Mouse (Mus musculus): ENCODE measurements around the gene Klk1b21. TPM values are rescaled to one million over a fixed set of nuclear protein-coding genes. Genes with fewer than 3 reads are reported as not detected.
"Not testable (repeated sequence)": the region's sequence is repeated elsewhere in the genome, so short reads cannot be mapped to it uniquely, and the experiment has no call there.

Klk1b21 gene
- polyA plus RNA-seq (2014; fragmentation: Nextera tagmentation; extraction: Ambion mirVana): not detected in 2 replicates

DNA sequence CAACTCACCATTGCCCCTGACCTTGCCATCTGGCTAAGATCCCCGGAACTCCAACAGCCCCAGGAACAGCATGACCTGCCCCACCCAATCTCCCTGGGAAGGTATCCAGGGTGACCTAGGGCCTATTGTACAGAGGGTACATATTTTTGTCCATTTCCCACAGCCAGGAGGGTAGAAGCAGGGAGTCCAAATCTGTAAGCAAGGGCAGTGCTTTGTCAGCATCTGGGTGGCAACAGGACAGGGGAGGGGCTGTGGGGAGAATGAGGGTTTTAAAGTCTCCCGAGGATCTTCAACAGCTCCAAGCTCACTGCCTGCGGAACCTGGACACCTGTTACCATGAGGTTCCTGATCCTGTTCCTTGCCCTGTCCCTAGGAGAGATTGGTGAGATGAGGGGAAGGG is at the start of gene Klk1b21:
Gene Klk1b21, plus strand, starts transcription at position 301 of the 400 bp plus-strand sequence.
- H3K27me3 ChIP-seq (ENCODE audit: control insufficient read depth, insufficient read depth, low read length); DNase-seq (ENCODE audit: low spot score); H3K9ac ChIP-seq (ENCODE audit: low read depth, low read length); H3K27ac ChIP-seq (ENCODE audit: low read depth, low read length); H3K4me3 ChIP-seq (ENCODE audit: low read depth, low read length); H3K9me3 ChIP-seq (ENCODE audit: control insufficient read depth, low read length); H3K36me3 ChIP-seq (ENCODE audit: control insufficient read depth, insufficient read depth, low read length); H3K4me2 ChIP-seq (replicated peaks; ENCODE audit: low read depth, low read length); H3K4me1 ChIP-seq (replicated peaks; ENCODE audit: control insufficient read depth, insufficient read depth, low read length); ATAC-seq (ENCODE audit: low FRiP score): not testable (repeated sequence)
- 87% methylated on average over 3 of the region's 3 CpGs for WGBS

DNA sequence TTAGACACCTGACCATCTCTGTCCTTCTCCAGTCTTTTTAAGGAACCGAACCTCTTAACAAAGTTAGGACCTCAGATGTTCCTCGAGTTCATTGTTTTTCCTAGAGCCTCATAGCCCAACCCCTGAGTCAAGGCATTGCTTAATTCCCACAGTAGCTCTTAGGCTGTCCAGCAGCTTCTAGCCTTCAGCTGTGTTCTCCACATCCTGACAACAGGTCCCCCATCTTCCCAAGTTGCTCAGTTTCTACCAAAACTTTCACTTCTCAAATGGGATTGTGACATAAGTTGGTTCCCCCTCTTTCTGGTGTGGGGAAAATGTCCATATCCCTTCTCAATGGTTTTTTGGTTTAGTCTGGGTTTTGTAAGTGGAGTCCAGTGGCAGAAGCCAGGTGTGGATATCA is 30.0 kb upstream of the Klk1b21 start:
- no peak for ATAC-seq (ENCODE audit: low FRiP score)
- H3K27me3 ChIP-seq (ENCODE audit: control insufficient read depth, insufficient read depth, low read length): no peaks in the 10 kb centered on the region
- no peaks in the 10 kb centered on the region for H3K4me1 ChIP-seq (replicated peaks; ENCODE audit: control insufficient read depth, insufficient read depth, low read length)
- no peak overlapping the region for H3K4me2 ChIP-seq (replicated peaks; ENCODE audit: low read depth, low read length)
- no peaks in the 10 kb centered on the region for H3K9me3 ChIP-seq (ENCODE audit: control insufficient read depth, low read length)
- H3K36me3 ChIP-seq (ENCODE audit: control insufficient read depth, insufficient read depth, low read length): no peaks in the 10 kb centered on the region
- no peak overlapping the region for H3K4me3 ChIP-seq (ENCODE audit: low read depth, low read length)
- no peak for DNase-seq (ENCODE audit: low spot score)
- WGBS: 82% methylated on average over 2 of the region's 2 CpGs
- no peak overlapping the region for H3K9ac ChIP-seq (ENCODE audit: low read depth, low read length)
- no peak overlapping the region for H3K27ac ChIP-seq (ENCODE audit: low read depth, low read length)

DNA sequence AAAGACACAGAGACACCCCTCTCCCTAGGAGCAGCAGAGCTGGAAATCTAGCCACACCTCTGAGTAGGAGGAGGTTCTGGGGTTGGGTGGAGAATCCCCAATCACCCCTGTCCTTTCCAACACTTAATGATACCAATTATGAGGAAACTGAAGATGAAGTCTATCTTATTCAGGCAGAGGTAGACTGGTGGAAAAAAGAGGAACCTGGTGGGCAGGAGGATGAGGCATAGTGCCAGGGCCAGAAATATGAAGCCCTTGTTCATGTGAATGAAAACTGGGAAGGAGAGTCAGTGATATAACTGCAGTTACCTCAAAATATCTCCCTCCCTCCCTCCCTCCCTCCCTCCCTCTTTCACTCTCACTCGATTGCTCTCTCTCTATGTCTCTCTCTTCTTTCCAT is 24.4 kb upstream of the Klk1b21 start:
- ATAC-seq (ENCODE audit: low FRiP score): no peak
- no peak overlapping the region for H3K4me3 ChIP-seq (ENCODE audit: low read depth, low read length)
- WGBS: no CpG with 5 or more reads among the region's 1 CpGs
- no peaks in the 10 kb centered on the region for H3K4me1 ChIP-seq (replicated peaks; ENCODE audit: control insufficient read depth, insufficient read depth, low read length)
- no peak overlapping the region for H3K27ac ChIP-seq (ENCODE audit: low read depth, low read length)
- no peak overlapping the region for H3K4me2 ChIP-seq (replicated peaks; ENCODE audit: low read depth, low read length)
- no peak for DNase-seq (ENCODE audit: low spot score)
- H3K9me3 ChIP-seq (ENCODE audit: control insufficient read depth, low read length): no peaks in the 10 kb centered on the region
- H3K36me3 ChIP-seq (ENCODE audit: control insufficient read depth, insufficient read depth, low read length): no peaks in the 10 kb centered on the region
- no peak overlapping the region for H3K9ac ChIP-seq (ENCODE audit: low read depth, low read length)
- H3K27me3 ChIP-seq (ENCODE audit: control insufficient read depth, insufficient read depth, low read length): no peaks in the 10 kb centered on the region

DNA sequence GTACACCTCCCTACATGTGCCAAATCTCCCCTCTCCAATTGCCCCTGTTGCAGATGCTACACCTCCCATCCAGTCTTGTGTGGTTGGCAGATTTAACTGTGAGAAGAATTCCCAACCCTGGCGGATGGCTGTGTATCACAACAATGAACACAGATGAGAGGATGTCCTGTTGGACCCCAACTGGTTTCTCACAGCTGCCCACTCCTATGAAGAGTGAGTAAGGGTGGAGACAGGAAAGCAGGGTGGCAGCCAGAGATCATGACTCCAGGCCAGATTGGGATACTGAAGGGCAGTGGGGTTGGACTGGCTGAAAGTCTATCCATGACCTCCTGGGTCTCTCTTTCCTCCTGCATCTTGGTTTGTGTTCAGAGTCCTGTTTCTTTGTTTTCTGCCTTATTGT is 6.0 kb upstream of the Klk1b21 start:
- Histone ChIP-seq H3K4me1 (replicated peaks; ENCODE audit: control insufficient read depth, insufficient read depth, low read length) (no peaks in the 10 kb centered on the region), H3K36me3 (ENCODE audit: control insufficient read depth, insufficient read depth, low read length) (no peaks in the 10 kb centered on the region), H3K27ac (ENCODE audit: low read depth, low read length) (no peak overlapping the region), H3K9ac (ENCODE audit: low read depth, low read length) (no peak overlapping the region), H3K9me3 (ENCODE audit: control insufficient read depth, low read length) (no peaks in the 10 kb centered on the region), H3K27me3 (ENCODE audit: control insufficient read depth, insufficient read depth, low read length) (no peaks in the 10 kb centered on the region), H3K4me2 (replicated peaks; ENCODE audit: low read depth, low read length) (no peak overlapping the region), H3K4me3 (ENCODE audit: low read depth, low read length) (no peak overlapping the region)
- DNase-seq (ENCODE audit: low spot score): no peak
- ATAC-seq (ENCODE audit: low FRiP score): no peak
- WGBS: 90% methylated on average over 1 of the region's 1 CpGs

DNA sequence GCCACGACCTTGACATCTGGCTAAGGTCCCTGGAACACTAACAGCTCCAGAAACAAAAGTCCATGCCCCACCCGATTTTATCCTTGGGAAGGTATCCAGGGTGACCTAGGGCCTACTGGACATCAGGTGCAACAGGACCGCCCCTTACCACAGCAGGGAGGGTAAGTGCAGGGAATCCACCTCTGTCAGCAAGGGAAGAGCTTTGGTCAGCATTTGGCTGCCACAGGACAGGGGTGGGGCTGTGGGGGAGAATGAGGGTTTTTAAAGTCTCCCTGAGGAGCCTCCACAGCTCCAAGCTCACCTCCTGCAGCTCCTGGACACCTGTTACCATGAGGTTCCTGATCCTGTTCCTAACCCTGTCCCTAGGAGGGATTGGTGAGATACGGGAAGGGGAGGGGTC is 10.2 kb downstream of the Klk1b21 start, which contains the start of gene Klk1b22:
Gene Klk1b22, plus strand, starts transcription at position 301 of the 400 bp plus-strand sequence.
- Histone ChIP-seq H3K9me3 (ENCODE audit: control insufficient read depth, low read length) (no peaks in the 10 kb centered on the region), H3K27me3 (ENCODE audit: control insufficient read depth, insufficient read depth, low read length) (no peaks in the 10 kb centered on the region), H3K4me3 (ENCODE audit: low read depth, low read length) (no peak within 1 kb of the TSS), H3K27ac (ENCODE audit: low read depth, low read length) (no peak within 1 kb of the TSS), H3K4me2 (replicated peaks; ENCODE audit: low read depth, low read length) (no peak within 1 kb of the TSS), H3K9ac (ENCODE audit: low read depth, low read length) (no peak within 1 kb of the TSS), H3K4me1 (replicated peaks; ENCODE audit: control insufficient read depth, insufficient read depth, low read length) (no peaks in the 10 kb centered on the region), H3K36me3 (ENCODE audit: control insufficient read depth, insufficient read depth, low read length) (no peaks in the 10 kb centered on the region)
- DNase-seq (ENCODE audit: low spot score): no peak
- 63% methylated on average over 4 of the region's 4 CpGs for WGBS
- no peak for ATAC-seq (ENCODE audit: low FRiP score)

DNA sequence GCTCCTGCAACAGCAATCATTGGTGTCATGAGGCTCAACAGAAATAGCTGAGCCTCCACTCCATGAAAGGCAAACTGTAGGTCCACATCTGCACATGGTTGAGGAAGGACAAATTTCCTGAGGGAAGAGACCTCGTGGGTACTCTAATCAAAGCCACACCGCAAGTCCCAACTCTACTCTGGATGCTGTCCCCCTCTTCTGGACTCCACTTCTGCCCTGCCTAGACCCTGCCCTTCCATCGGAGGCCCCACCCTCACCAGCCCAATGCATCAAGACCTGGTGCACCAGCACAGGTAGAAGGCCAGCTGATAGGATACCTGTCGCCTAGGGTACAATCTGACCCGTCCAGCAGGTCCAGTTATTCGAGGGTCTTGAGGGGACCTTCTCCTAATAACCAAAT is 21.3 kb downstream of the Klk1b21 start:
- H3K4me2 ChIP-seq (replicated peaks; ENCODE audit: low read depth, low read length): no peak overlapping the region
- no peak overlapping the region for H3K9ac ChIP-seq (ENCODE audit: low read depth, low read length)
- no peaks in the 10 kb centered on the region for H3K27me3 ChIP-seq (ENCODE audit: control insufficient read depth, insufficient read depth, low read length)
- H3K27ac ChIP-seq (ENCODE audit: low read depth, low read length): no peak overlapping the region
- no peak for DNase-seq (ENCODE audit: low spot score)
- no peaks in the 10 kb centered on the region for H3K9me3 ChIP-seq (ENCODE audit: control insufficient read depth, low read length)
- H3K36me3 ChIP-seq (ENCODE audit: control insufficient read depth, insufficient read depth, low read length): no peaks in the 10 kb centered on the region
- 90% methylated on average over 6 of the region's 6 CpGs for WGBS
- no peak for ATAC-seq (ENCODE audit: low FRiP score)
- no peaks in the 10 kb centered on the region for H3K4me1 ChIP-seq (replicated peaks; ENCODE audit: control insufficient read depth, insufficient read depth, low read length)
- no peak overlapping the region for H3K4me3 ChIP-seq (ENCODE audit: low read depth, low read length)

DNA sequence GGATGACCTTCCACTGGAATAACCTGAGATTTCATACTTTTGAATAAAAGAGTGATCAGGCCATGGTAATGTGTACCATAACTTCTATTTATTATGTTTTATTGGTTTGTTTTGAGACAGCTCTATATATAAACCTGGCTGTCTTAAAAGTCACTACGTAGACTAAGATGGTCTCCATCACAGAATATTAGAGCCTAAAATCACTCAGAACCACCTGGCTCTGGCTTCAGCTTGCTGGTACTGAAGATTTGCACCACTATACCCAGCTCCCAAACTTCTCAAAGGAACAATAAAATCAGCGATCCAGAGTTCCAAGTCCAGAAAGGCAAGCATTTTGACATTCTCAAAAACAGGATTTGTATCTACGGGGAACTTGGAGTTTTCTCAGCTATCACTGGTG is 34.3 kb downstream of the Klk1b21 start, which contains the start of gene Klk1b16:
Gene Klk1b16, plus strand, starts transcription at position 301 of the 400 bp plus-strand sequence.
- Histone ChIP-seq H3K4me1 (replicated peaks; ENCODE audit: control insufficient read depth, insufficient read depth, low read length) (no peaks in the 10 kb centered on the region), H3K4me2 (replicated peaks; ENCODE audit: low read depth, low read length) (no peak within 1 kb of the TSS), H3K27ac (ENCODE audit: low read depth, low read length) (no peak within 1 kb of the TSS), H3K27me3 (ENCODE audit: control insufficient read depth, insufficient read depth, low read length) (no peaks in the 10 kb centered on the region), H3K9me3 (ENCODE audit: control insufficient read depth, low read length) (no peaks in the 10 kb centered on the region), H3K36me3 (ENCODE audit: control insufficient read depth, insufficient read depth, low read length) (no peaks in the 10 kb centered on the region), H3K9ac (ENCODE audit: low read depth, low read length) (no peak within 1 kb of the TSS), H3K4me3 (ENCODE audit: low read depth, low read length) (no peak within 1 kb of the TSS)
- DNase-seq (ENCODE audit: low spot score) (no peak), ATAC-seq (ENCODE audit: low FRiP score) (no peak)
- 87% methylated on average over 3 of the region's 3 CpGs for WGBS

Other genes starting within 250 kb of the Klk1b21 start
- 0.20 TPM in 1 of 2 replicates, not detected in the other for gene Klk4, start 221.2 kb upstream of the Klk1b21 start, polyA plus RNA-seq (2014; fragmentation: Nextera tagmentation; extraction: Ambion mirVana)
- not detected in 2 replicates for gene Klk15, start 168.6 kb upstream of the Klk1b21 start, polyA plus RNA-seq (2014; fragmentation: Nextera tagmentation; extraction: Ambion mirVana)
- gene Klk1b8, start 151.7 kb upstream of the Klk1b21 start, polyA plus RNA-seq (2014; fragmentation: Nextera tagmentation; extraction: Ambion mirVana): not detected in 2 replicates
- gene Klk1b1, start 135.6 kb upstream of the Klk1b21 start, polyA plus RNA-seq (2014; fragmentation: Nextera tagmentation; extraction: Ambion mirVana): not detected in 2 replicates
- gene Klk1b9, start 126.3 kb upstream of the Klk1b21 start, polyA plus RNA-seq (2014; fragmentation: Nextera tagmentation; extraction: Ambion mirVana): not detected in 2 replicates
- not detected in 2 replicates for gene Klk1b11, start 106.5 kb upstream of the Klk1b21 start, polyA plus RNA-seq (2014; fragmentation: Nextera tagmentation; extraction: Ambion mirVana)
- gene Klk1b26, start 90.2 kb upstream of the Klk1b21 start, polyA plus RNA-seq (2014; fragmentation: Nextera tagmentation; extraction: Ambion mirVana): not detected in 2 replicates
- gene Klk1b27, start 50.0 kb upstream of the Klk1b21 start, polyA plus RNA-seq (2014; fragmentation: Nextera tagmentation; extraction: Ambion mirVana): not detected in 2 replicates
- not detected in 2 replicates for gene Klk1b22, start 10.3 kb downstream of the Klk1b21 start, polyA plus RNA-seq (2014; fragmentation: Nextera tagmentation; extraction: Ambion mirVana)
- not detected in 2 replicates for gene Klk1b16, start 34.4 kb downstream of the Klk1b21 start, polyA plus RNA-seq (2014; fragmentation: Nextera tagmentation; extraction: Ambion mirVana)
- 0.32 TPM in 1 of 2 replicates, not detected in the other for gene Klk1b24, start 85.9 kb downstream of the Klk1b21 start, polyA plus RNA-seq (2014; fragmentation: Nextera tagmentation; extraction: Ambion mirVana)
- not detected in 2 replicates for gene Klk1b3, start 95.9 kb downstream of the Klk1b21 start, polyA plus RNA-seq (2014; fragmentation: Nextera tagmentation; extraction: Ambion mirVana)
- not detected in 2 replicates for gene Klk1b4, start 105.1 kb downstream of the Klk1b21 start, polyA plus RNA-seq (2014; fragmentation: Nextera tagmentation; extraction: Ambion mirVana)
- not detected in 2 replicates for gene Klk1b5, start 113.6 kb downstream of the Klk1b21 start, polyA plus RNA-seq (2014; fragmentation: Nextera tagmentation; extraction: Ambion mirVana)
- not detected in 2 replicates for gene Klk1, start 123.0 kb downstream of the Klk1b21 start, polyA plus RNA-seq (2014; fragmentation: Nextera tagmentation; extraction: Ambion mirVana)
- not detected in 2 replicates for gene Gm36864, start 133.8 kb downstream of the Klk1b21 start, polyA plus RNA-seq (2014; fragmentation: Nextera tagmentation; extraction: Ambion mirVana)
- gene 1700028J19Rik, start 144.4 kb downstream of the Klk1b21 start, polyA plus RNA-seq (2014; fragmentation: Nextera tagmentation; extraction: Ambion mirVana): 0.81 and 1.4 TPM in 2 replicates
- 97.1 and 113 TPM in 2 replicates for gene 2410002F23Rik, start 144.4 kb downstream of the Klk1b21 start, polyA plus RNA-seq (2014; fragmentation: Nextera tagmentation; extraction: Ambion mirVana)
- not detected in 2 replicates for gene Acp4, start 155.1 kb downstream of the Klk1b21 start, polyA plus RNA-seq (2014; fragmentation: Nextera tagmentation; extraction: Ambion mirVana)
- gene Gm15517, start 159.1 kb downstream of the Klk1b21 start, polyA plus RNA-seq (2014; fragmentation: Nextera tagmentation; extraction: Ambion mirVana): not detected in 2 replicates
- gene Clec11a, start 204.6 kb downstream of the Klk1b21 start, polyA plus RNA-seq (2014; fragmentation: Nextera tagmentation; extraction: Ambion mirVana): 2.7 TPM in 2 replicates
- 5.1 and 6.9 TPM in 2 replicates for gene Shank1, start 207.9 kb downstream of the Klk1b21 start, polyA plus RNA-seq (2014; fragmentation: Nextera tagmentation; extraction: Ambion mirVana)